ENCODE assay signal across 8 mouse cellular contexts in the genomic region with DNA sequence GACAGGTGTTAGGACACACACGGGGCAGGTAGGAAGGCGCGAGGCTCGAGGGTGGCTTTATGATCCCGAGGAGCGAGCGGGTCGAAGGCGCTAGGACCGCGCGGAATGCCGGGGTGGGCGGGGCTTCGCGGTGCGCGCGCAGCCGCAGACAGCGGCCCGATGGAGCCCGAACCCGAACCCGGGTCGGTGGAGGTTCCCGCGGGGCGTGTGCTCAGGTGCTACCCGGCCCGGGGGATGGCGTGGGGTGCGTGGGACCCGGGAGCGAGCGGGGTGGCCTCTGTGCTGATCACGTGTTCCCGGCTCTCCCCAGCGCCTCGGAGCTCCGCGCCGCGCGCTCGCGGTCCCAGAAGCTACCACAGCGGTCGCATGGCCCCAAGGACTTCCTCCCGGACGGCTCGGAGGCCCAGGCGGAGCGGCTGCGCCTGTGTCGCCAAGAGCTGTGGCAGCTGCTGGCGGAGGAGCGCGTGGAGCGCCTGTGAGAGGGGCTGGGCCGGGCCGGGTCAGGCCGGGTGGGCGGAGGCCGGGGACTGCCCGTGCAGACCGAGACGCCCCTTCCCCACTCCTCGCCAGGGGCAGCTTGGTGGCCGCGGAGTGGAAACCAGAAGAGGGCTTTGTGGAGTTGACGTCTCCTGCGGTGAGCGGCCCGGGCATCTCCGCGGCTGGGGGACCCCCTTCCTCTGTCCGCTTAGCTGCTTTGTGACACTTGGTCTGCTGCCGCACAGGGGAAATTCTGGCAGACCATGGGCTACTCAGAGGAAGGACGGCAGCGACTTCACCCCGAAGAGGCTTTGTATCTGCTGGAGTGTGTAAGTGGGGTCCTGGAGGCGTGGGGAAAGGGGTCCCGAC. TPM values are rescaled to one million over a fixed set of nuclear protein-coding genes. Genes with fewer than 3 reads are reported as not detected.
A peak's percentile ranks its signal among the peaks of the same experiment; 100 is the strongest.
DNase-seq lines count a peak whose midpoint lies in the region; ATAC-seq and TF ChIP-seq lines count a peak whose summit lies in the region.

A gene (plus strand): TSS at position 120 of the 846 bp plus-strand sequence.

- H3K27me3 ChIP-seq in embryonic facial prominence, embryonic 13.5 days, result no peaks in the 10 kb centered on the region
- H3K27me3 ChIP-seq in kidney, embryonic 14.5 days (ENCODE audit: control insufficient read depth, insufficient read depth, low read length), result no peaks in the 10 kb centered on the region
- H3K27me3 ChIP-seq in liver, adult 2 months (ENCODE audit: control insufficient read depth, insufficient read depth, low read length), result no peaks in the 10 kb centered on the region

- H3K4me1 ChIP-seq in embryonic facial prominence, embryonic 13.5 days, result peaks cover 46% of the 10 kb centered on the region
- peaks cover 34% of the 10 kb centered on the region for H3K4me1 ChIP-seq in kidney, embryonic 14.5 days (ENCODE audit: control insufficient read depth, insufficient read depth, low read length)
- H3K4me1 ChIP-seq in liver, adult 2 months (ENCODE audit: control insufficient read depth, insufficient read depth, low read length), result peaks cover 28% of the 10 kb centered on the region

- peaks cover 14% of the 10 kb centered on the region; the same call in 1 of the 2 replicates for H3K79me2 ChIP-seq in liver, adult 2 months (ENCODE audit: control insufficient read depth, insufficient read depth, low read length)

- TF ChIP-seq CTCF in liver, adult 2 months (IDR thresholded peaks at IDR 0.05; ENCODE audit: low read depth, low read length), result no peak

- peak; percentile 75 for DNase-seq in 3T3-L1 (ENCODE audit: low read depth, low spot score)
- peak; percentile 91 to 93 for DNase-seq in adrenal gland, postnatal 36 days
- DNase-seq in heart, adult 9 months (ENCODE audit: low spot score in 2 of 2), result peak; percentile 82 to 83
- peak; percentile 48 for DNase-seq in liver, adult 2 months (ENCODE audit: extremely low read depth, low read depth, low spot score)
- DNase-seq in spleen, postnatal 36 days (ENCODE audit: low spot score in 2 of 2), result peak; percentile 83

- WGBS in embryonic facial prominence, embryonic 13.5 days, result under 1% methylated on average over 72 of the region's 84 CpGs
- under 1% methylated on average over 69 of the region's 84 CpGs for WGBS in kidney, embryonic 14.5 days
- WGBS in liver, adult 2 months, result 3% methylated on average over 84 of the region's 84 CpGs

- peak within 1 kb of the TSS; percentile 95 for H3K4me3 ChIP-seq in embryonic facial prominence, embryonic 13.5 days
- peak within 1 kb of the TSS; percentile 84 for H3K4me3 ChIP-seq in kidney, embryonic 14.5 days (ENCODE audit: low read length)
- peak within 1 kb of the TSS; percentile 95 for H3K4me3 ChIP-seq in liver, adult 2 months (ENCODE audit: insufficient read depth, low read depth, low read length)

- peak within 1 kb of the TSS; percentile 88 for H3K9ac ChIP-seq in embryonic facial prominence, embryonic 13.5 days
- peak within 1 kb of the TSS; percentile 84 for H3K9ac ChIP-seq in kidney, embryonic 14.5 days (ENCODE audit: low read depth, low read length)
- H3K9ac ChIP-seq in liver, adult 2 months (ENCODE audit: low read depth, low read length), result peak within 1 kb of the TSS; percentile 86

- no peaks in the 10 kb centered on the region for H3K9me3 ChIP-seq in embryonic facial prominence, embryonic 13.5 days
- no peaks in the 10 kb centered on the region for H3K9me3 ChIP-seq in kidney, embryonic 14.5 days (ENCODE audit: control insufficient read depth, low read length)

- peak within 1 kb of the TSS; percentile 87 for H3K27ac ChIP-seq in embryonic facial prominence, embryonic 13.5 days
- peak within 1 kb of the TSS; percentile 44 for H3K27ac ChIP-seq in kidney, embryonic 14.5 days (ENCODE audit: low read depth, low read length)
- H3K27ac ChIP-seq in liver, adult 2 months (replicated peaks; ENCODE audit: insufficient read depth, low read depth, low read length), result 0 out of 2 replicates have a peak within 1 kb of the TSS, but pooled peaks have one; percentile 20

- 0 out of 2 replicates have a peak, but pooled peaks have one; percentile 34 for TF ChIP-seq POLR2A in liver, adult 2 months (IDR thresholded peaks at IDR 0.05; ENCODE audit: extremely low read depth, insufficient read depth, low read length)

- ATAC-seq in embryonic facial prominence, embryonic 13.5 days (ENCODE audit: insufficient number of reproducible peaks, insufficient read depth, low FRiP score, low TSS enrichment, low read depth), result peak; percentile 34
- peak; percentile 51 for ATAC-seq in kidney, embryonic 14.5 days (ENCODE audit: low FRiP score, low TSS enrichment)
- peak; percentile 38 for ATAC-seq in monocyte, adult 5-6 weeks (replicated peaks; ENCODE audit: insufficient number of reproducible peaks, low FRiP score, low TSS enrichment, poor library complexity, severe bottlenecking)

- peak within 1 kb of the TSS; percentile 94 for H3K4me2 ChIP-seq in embryonic facial prominence, embryonic 13.5 days
- peak within 1 kb of the TSS; percentile 82 for H3K4me2 ChIP-seq in kidney, embryonic 14.5 days (replicated peaks; ENCODE audit: low read depth, low read length)

- peaks cover 43% of the 10 kb centered on the region for H3K36me3 ChIP-seq in embryonic facial prominence, embryonic 13.5 days
- H3K36me3 ChIP-seq in kidney, embryonic 14.5 days (ENCODE audit: control insufficient read depth, insufficient read depth, low read length), result peaks cover 17% of the 10 kb centered on the region; the same call in 1 of the 2 replicates
- no peaks in the 10 kb centered on the region for H3K36me3 ChIP-seq in liver, adult 2 months (ENCODE audit: control insufficient read depth, insufficient read depth, low read length)

RNA-seq across cellular contexts. Expression of the gene that starts here (rescaled TPM):
- 10 to 100 TPM; 17.1 to 21.4 TPM for total RNA-seq in adrenal gland, postnatal 36 days (2021)
- 31.3 and 34.6 TPM in 2 replicates for polyA plus RNA-seq in embryonic facial prominence, embryonic 13.5 days (2015; fragmentation: Nextera tagmentation; extraction: Ambion mirVana)
- 26.2 and 34.9 TPM in 2 replicates for polyA plus RNA-seq in kidney, embryonic 14.5 days (2014; fragmentation: Nextera tagmentation; extraction: Ambion mirVana)
- total RNA-seq in liver, adult 2 months (2014; rRNA removed), result 4.0 and 5.8 TPM in 2 replicates
- polyA plus RNA-seq in liver, adult 2 months (2012; rRNA removed), result 11.2 and 15.6 TPM in 2 replicates
- 6.3 to 11.7 TPM (median 7.3 TPM) in 3 replicates for total RNA-seq in monocyte, adult 5-6 weeks (2017)

Comparison
In these comparisons a context has a peak if more than half of its experiments do, and no peak if none do; other contexts are left out.
1. Peak in every context shown above with its lines: DNase-seq, ATAC-seq, H3K4me3 ChIP-seq and H3K27ac ChIP-seq.
2. H3K27ac ChIP-seq: peak in every context shown above with its lines; median percentile 87 in embryonic facial prominence, embryonic 13.5 days; 44 in kidney, embryonic 14.5 days; 20 in liver, adult 2 months.